Mouse (Mus musculus) T-helper 1 cell (primary cell): ENCODE measurements around the gene Exosc2.

Experiments used
- in situ Hi-C: fragments of 300-600 bp; cut with MboI, MseI; formaldehyde crosslinking; loops from one replicate; pipeline ENCODE4 v1.15.1; 2025; ENCODE audit warnings: high pct_unique_total_duplicates

The Exosc2 gene

DNA sequence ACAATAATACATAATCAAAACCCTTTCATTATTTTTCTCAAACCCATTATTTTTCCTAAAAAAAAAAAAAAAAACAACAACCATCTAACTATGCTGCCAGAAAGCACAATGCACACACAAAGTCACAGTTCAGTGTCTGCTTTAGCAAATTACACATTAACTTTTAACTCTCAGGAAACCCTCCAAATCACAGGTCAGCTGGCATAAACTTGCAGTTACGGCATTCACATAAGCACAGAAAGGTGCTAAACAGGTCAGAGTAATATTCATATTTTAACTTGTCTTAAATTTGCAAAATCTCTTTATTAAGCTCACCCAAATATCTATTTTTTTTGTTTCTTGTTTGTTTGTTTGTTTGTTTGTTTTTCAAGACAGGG is 6.7 kb upstream of the Exosc2 start:
- in situ Hi-C loops = no loop called here

DNA sequence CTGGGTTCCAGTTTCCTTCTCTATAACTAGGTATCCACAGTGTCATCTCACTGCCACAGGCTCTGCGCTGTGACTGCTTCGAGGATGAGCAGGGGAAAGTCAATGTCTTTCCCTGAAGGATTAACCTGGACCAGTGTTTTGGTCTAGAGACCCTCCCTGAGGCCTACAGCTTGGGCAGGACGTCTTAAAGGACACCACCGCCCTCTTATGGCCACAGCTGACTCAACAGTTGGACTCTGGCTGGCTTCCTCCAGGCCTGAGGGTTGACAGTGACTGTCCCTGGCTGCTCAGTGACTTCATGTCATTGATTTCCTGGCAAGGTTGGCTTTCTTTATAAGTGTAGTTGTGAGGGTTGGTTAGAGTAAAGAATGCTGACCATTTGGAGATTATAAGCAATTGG is 3.2 kb upstream of the Exosc2 start:
- in situ Hi-C loops = no loop called here

DNA sequence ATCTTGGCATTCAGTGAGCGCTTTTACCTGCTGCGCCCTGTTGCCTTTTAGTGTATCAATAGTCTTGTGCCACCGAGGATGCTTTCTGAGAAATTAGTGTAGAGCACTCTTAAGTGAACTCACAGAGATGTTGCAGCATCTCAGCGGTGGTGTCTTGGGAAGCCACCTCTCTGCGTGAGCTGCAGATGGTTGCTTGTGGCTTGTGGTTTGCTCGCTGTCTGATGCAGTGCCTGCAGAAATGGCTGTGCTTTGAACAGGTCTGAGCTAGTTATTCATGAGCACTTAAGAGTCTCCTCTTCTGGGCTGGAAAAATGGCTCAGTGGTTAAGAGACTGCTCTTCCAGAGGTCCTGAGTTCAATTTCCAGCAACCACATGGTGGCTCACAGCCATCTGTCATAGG is 8.1 kb downstream of the Exosc2 start:
- in situ Hi-C loops = no loop called here

DNA sequence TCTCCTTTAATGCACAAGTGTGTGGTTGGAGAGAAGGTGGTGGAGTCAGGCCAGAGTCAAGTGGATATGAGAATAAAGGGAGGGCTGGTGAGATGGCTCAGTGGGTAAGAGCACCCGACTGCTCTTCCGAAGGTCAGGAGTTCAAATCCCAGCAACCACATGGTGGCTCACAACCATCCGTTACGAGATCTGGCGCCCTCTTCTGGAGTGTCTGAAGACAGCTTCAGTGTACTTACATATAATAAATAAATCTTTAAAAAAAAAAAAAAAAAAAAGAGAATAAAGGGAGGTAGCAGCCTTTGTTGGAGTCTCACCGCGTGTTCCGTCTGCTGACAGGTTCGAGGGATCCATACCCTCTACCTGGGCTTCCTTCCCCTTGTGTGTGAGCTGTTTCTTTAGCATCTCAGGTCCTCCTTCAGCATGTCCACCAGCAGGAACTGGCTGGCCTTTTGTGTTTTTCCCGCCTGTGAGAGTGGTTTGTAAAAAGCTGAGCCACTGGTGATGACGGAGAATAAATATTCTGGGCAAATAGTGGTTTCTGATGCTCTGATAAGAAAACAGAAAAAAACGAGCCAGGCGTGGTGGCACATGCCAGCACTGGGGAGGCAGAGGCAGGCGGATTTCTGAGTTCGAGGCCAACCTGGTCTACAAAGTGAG is 10.7 kb downstream of the Exosc2 start:
- in situ Hi-C loops = loop anchor here (10.0 kb wide), 1 partner anchor 196 kb away; no protein-coding TSS in a partner anchor

DNA sequence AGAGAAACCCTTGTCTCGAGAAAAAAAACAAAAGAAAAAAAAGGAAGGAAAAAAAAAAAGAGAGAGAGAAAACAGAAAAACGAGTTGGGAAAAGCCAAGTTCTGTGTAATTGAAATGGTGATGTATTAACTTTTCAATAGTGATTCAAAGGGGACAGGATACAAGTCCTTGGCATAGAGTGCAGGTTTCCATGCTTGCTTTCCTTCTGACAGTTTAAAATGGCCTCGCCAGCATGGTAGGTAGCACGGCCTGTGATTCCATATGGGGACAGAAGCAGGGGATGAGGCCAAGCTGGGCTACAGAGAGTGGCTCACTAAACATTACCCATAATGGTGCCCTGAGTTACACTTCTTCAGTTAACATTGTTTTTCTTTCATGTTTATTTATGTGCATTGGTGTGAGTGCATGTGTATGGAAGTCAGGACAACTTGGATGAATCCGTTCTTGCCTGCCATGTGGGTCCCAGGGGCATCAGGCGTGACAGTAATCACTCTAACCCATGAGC is 11.3 kb downstream of the Exosc2 start:
- in situ Hi-C loops = loop anchor here (10.0 kb wide), 1 partner anchor 197 kb away; no protein-coding TSS in a partner anchor

DNA sequence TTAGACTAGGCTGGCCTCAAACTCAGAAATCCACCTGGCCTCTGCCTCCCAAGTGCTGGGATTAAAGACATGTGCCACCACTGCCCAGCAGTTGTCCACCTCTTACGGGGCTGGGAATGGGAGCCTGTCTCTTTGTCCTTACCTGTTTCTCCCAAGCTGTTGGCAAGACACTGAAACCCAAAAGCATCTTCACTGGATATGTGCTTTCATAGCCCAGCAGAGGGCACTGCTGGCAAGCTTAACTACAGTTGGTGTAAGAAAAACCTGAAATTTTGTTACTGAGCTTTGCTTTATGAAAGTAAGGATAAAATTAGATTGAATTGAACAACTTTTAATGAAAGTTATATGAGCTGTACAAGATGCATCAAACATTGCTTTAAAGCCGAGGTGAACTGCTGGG is 13.2 kb downstream of the Exosc2 start:
- in situ Hi-C loops = loop anchor here (10.0 kb wide), 1 partner anchor 199 kb away; no protein-coding TSS in a partner anchor

DNA sequence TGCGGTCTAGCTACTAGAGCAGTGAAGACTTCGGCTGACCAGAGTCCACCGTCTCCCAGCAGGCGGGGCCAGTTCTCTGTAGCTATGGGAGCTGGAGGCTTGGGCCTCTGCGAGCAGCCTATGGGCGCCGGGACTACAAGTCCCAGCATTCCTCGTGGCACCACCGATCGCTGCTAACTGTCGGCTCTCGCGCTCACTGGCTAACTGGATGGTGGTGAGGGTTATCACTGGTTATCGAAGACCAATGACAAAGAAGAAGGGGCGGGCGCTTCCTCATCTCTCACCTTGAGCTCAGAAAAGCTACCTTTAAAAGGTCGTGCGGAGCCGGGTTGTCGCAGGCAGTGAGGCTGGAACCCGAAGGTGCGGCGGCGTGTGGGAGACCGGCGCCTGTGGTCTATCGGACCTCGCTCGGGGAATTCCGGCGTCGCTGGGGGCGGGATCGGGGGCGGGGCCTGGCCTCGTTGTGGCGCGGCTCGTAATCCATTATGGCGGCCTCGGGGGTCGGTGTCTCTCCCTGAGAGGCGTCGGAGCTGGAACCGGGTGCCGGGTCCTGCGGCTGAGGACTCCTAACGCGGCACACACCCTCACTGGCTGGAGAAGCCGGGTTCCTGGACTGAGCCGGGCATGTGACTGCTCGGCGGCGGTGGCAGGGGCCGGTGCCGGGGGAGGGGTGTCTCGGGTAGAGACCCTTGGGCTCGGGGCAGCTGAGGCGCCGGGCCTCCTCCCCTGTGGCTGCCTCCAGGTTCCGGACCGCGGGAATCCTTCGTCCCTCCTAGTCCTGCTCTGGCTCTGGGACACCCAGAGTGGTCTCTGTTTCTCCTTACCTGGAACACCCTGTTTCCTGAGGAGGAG is 17.8 kb downstream of the Exosc2 start, which contains the start of gene Abl1:
Abl1 (plus strand) TSS at position 303 of the 852 bp plus-strand sequence.
- in situ Hi-C loops = loop anchor here (5.0 to 10.0 kb wide), 2 partner anchors 99 to 203 kb away; no protein-coding TSS in a partner anchor

DNA sequence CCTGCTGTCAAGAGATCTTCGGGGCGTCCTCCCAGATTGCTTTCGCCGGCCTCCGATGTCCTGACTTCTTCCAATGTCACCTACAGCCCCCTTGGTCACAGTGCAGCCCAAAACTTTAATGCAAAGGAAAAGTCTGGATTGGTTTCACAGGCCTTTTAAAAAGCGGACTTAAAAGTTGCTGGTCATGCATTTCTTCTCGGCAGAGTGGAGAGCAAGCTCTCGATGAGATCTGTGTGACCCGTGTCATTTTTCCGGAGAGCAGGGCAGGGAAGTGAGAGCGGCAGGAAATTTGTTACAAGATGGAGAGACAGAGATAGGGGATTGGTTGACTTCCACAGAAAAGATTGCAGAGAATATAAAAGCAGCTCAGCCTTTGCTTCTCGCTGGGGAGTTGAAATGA is 18.5 kb downstream of the Exosc2 start:
- in situ Hi-C loops = loop anchor here (5.0 to 10.0 kb wide), 2 partner anchors 98 to 204 kb away; no protein-coding TSS in a partner anchor

DNA sequence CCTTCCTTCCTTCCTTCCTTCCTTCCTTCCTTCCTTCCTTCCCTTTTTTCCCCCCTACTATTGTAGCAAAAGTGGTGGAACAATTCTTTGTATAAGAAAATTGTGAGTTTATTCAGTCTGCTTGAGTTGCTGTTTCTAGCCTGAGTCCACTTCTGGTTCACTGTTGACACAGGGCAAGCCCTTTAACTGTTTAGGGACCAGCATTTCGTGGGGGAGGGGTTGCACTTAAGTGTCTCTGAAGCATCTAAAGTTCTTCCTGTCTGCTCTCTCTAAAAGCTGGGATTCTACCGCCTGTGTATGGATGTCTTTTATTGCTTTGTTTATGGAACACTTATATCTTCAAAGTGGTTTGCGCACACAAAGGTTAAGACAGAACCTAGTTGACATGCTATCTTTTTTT is 19.5 kb downstream of the Exosc2 start:
- in situ Hi-C loops = no loop called here

DNA sequence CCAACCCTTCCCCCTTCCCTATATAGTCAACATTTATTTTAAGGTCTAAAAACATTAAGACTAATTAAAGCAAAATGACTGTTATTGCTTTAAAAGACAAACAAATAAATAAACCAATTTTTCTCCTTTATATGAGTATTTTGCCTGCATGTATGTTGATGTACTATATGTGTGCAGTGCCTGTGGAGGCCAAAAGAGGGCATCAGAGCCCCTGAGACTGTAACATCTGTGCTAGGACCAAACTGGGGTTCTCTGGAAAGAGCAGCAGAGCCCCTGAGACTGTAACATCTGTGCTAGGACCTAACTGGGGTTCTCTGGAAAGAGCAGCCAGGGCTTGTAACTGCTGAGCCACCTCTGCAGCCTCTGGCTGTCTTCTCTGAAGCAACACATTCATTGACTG is 27.7 kb downstream of the Exosc2 start:
- in situ Hi-C loops = no loop called here

DNA sequence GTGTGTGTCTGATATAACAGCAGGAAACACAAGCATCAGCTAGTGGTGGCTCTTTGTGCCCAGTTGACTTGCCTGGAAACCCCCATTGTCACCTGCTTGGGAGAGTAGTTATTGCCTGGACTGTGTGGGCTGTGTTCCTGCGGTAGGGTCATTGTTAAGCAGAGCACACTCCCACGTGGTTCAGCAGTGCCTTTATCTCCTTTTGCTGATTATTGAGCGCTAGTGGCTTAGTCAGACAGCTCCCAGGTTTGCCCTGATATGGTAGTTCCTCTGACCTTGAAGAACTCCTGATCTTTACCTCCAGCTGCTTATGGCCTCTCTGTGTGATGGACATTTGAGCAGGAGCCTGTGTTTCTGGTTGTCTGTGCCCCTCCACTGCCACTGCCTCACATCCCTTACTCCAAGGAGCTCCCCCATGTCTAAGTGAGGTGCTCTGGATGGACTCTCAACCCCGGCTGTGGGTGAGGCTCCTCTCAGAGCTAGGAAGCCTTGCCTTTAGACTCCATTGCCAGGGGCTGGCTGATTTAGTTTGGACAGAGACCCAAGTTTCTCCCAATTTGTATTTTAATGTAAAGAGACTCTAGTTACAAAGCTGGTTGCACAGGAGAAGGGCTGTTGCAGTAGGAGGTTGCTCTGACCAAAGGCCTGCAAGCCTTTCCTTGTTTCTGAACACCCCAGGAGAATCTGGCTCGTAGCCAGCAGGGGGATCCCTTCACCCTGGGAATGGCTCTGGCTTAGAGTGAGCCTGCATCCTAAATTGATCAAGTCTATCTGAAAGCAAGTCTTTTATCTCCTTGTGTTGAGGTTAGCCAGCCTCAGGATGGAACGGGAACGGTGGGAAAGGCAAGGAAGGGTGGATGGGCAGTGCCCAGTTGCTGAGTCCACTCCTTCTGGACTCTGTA is 30.3 kb downstream of the Exosc2 start:
- in situ Hi-C loops = no loop called here

DNA sequence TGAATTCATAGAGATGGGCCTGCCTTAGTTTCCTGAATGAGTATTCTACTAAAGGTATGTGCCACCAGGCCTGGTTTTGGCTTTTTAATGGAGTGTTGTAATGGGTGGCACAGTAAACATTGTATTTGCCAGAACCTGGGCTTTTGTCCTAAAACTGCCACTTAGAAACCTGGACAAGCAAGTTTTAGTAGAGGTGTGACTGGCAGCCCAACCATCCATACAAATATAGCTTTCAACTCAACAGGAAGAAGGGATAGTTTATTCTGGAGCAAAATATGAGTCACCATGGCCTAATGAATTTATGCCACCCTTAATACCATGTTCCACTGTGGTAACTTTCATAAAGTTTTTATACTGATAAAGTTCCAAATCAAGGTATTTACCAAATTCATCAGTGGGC is 32.7 kb downstream of the Exosc2 start:
- in situ Hi-C loops = no loop called here

DNA sequence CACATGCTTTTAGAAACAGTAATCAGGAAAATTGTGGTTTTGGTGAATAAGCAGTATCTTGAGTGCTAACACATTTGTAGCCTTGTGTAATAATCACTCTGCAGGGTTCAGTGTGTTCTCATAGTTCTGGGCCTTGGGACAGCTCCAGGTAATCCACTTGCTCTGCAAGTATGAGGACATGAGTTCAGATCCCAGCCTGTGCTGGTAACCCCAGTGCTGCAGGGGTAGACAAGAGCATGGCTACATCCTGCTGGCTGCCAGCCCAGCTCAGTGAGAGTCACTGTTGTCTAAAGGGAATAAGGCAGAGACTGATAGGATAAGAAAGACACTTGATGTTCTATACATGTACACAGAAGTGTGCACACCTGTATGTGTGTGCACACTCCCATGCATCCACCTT is 35.4 kb downstream of the Exosc2 start:
- in situ Hi-C loops = no loop called here

DNA sequence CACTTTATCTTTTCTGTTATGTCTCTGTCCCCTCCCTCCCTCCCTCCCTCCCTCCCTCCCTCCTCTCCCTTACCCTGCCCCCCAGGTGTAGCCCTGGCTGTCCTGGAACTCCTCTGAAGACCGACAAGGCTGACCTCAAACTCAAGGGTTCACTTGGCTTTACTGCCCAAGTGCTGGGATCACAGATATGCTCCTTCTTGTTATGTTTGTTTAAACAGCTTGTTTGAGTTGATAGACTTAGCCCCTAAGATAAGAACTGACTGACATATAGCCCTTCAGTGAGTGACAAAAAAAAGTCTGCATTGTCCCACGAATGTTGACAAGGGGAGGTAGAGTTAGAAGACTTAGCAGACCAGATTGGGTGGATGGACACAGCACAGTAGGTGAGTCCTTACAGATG is 36.0 kb downstream of the Exosc2 start:
- in situ Hi-C loops = no loop called here

DNA sequence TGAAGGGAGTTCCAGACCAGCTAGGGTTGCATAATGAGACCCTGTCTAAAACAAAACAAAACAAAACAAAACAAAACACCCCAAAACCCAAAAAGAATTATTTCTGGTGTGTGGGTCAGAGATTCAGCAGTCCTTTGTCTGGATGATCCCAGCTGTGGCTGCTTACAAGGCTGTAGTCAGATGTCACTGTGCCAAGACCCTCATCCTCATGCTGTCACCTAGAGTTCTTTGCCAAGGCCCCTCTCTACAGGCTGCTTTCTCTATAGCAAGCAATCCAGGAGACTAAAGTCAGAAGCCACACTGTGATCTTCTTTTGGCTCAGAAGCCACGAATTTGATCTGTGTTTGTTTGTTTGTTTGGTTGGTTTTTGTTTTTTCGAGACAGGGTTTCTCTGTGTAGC is 42.2 kb downstream of the Exosc2 start:
- in situ Hi-C loops = no loop called here

DNA sequence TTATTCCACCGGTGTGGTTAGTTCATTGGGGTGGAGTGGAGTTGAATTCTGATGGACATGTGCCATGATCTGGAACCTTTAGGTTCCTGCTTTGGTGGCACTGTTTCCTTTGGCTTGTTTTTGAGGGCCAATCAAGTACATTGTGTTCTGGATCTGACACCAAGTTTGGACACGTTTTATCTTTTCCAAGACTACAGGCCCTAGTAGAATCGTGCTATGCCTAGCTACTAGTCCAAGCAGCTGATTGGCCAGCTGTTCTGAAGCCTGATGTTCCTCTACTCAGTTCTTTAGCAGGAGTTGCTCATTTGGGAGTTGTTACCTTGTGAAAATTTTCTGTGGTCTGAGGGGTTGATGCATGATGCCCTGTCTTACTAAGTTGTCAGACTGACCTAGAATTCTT is 43.3 kb downstream of the Exosc2 start:
- in situ Hi-C loops = no loop called here

DNA sequence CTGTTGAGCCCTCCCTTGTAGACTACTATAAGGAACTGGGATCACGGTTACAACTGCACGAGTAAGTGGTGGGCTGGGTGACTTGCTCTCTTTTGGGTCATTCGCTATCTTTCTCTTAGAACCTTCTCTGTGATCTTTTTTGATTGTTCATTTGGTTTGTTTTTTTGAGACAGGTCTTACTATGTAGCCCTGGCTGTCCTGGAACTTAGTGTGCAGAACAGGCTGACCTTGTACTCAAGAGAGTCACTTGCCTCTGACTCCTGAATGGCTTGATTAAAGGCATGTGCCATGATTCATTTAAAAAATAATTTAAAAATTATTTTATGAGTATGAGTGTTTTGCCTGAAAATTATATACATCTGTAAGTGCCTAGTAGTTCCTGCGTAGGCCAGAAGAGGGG is 44.3 kb downstream of the Exosc2 start:
- in situ Hi-C loops = no loop called here

DNA sequence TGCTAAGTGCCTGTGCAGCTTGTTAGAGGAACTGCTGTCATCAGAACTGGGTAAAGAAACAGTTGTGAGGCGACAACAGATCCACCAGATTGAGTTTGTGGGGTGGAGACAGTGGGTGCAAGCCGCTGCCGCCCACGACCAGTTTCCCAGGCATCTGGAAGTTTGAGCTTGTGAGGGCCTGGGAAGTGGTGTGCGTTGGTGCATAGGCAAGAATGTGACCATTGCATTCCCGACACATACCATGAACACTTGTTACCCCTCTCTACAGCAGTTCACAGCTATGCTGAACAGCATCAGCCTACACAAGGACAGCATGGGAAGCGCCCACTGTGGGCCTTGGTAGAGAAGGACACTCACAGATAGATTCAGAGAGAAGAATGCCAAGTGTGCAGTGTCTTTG is 45.5 kb downstream of the Exosc2 start:
- in situ Hi-C loops = no loop called here

DNA sequence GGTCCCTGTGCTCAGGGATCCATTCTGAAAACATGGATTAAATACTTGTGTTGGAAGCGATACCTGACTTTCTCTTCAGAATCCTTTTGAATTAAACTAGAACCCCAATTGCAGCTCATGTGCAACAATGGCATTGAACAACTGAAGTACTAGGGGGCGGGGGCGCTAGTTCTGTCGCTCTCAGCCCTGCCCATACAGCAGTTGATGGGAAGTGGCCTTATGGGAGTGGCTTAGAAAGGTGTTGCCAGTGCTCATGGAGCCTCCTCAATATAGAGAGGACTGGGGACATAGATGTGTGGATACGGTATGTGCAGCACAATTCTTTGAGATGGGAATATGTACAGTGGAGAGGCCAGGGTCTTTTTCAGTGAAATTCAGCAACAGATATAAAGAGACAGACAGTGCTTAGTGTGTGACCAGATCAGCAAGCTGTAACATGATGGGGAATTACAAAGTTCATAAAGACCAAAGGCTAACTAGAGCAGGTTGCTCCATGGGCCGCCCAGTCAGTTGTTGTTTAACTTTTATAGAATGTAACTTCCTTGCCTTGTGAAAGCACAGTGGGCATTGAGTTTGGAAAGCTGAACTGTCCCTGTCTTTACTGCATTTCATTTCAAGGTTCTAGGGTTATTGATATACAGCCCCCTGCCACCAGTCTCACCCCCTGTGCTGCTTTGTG is 48.8 kb downstream of the Exosc2 start:
- in situ Hi-C loops = no loop called here

DNA sequence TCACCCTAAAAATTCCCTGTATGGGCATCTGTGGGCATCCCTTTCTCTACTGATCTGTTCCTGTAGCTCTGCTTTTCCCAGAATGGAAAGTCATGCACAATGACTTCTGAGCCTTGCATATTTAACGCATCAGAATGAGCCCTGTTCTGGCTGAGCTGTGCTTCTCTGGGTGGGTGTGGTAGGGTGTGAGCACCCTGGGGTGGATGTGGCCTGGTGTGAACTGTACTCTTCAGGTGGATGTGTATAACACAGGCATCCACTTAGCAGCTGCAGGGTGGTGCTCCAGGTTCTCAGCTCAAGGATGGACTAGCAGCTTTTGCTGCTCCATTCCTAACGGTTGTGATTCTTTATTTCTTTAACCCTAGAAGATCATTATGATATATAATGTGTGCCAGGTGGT is 49.4 kb downstream of the Exosc2 start:
- in situ Hi-C loops = no loop called here

DNA sequence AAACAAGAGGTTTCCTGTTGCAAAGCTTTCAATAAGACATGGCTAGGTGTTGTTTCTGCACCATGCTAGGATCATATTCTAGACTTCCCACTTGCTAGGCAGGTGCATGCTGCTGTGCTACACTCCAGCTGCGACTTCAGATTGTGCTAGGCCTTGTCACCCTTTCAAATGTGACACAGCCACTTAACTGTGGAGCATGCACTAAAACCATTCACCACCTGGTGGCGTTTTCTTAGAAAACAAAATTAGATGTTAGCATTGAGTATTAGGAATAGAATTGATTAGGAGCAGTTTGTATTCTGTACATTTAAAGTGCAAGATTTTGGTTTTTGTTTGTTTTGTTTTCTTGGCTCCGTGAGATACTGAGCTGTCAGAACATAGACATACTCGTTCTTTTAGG is 50.3 kb downstream of the Exosc2 start:
- in situ Hi-C loops = no loop called here
